Mouse (Mus musculus): Measurements from ENCODE around the gene Lpcat3.
"Not testable (repeated sequence)": the region's sequence is repeated elsewhere in the genome, so short reads cannot be mapped to it uniquely, and the experiment has no call there.

Lpcat3 gene

DNA sequence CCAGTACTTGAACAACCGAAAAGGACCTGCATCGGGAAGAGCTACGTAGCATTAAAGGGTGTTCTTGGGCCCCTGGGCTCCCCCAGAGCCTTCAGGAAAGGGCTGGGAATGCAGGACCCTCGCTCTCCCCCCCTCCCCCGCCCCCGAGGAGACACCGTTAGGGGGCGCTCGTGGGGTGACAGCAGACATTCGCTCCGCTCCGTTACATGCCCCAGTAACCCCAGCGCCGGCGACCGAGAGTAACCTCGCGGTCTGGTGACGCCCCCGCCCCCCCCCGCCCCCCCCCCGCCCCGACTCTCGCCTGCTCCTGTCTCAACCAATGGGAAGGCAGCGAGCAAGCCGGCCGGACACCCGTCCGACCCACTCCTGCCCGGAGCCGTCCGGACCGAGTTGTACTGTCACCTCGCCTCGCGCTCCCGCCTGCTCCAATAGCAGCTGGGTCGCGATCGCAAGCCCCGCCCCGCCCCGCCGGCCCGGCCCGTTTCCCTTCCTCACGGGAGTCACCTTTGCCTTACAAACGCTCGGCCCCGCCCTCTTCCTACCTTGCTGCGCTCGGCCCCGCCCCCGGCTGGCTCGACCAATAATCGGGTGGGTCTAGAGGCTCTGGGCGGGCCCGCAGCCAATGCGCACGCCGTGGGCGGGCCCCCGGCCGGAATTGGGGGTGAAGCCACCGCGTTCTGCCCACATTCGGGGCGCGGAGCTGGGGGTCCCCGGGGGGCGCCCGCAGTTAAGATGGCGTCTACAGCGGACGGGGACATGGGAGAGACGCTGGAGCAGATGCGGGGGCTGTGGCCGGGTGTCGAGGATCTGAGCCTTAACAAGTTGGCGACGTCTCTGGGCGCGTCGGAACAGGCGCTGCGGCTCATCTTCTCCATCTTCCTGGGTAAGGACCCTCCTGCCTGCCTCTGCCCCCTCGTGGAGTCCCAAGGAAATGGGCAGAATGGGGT, at the start of gene Lpcat3:
Gene Lpcat3 (plus strand): TSS at position 551 of the 947 bp plus-strand sequence.
- peak; percentile 98 for DNase-seq (ENCODE audit: low read depth, low spot score)

DNA sequence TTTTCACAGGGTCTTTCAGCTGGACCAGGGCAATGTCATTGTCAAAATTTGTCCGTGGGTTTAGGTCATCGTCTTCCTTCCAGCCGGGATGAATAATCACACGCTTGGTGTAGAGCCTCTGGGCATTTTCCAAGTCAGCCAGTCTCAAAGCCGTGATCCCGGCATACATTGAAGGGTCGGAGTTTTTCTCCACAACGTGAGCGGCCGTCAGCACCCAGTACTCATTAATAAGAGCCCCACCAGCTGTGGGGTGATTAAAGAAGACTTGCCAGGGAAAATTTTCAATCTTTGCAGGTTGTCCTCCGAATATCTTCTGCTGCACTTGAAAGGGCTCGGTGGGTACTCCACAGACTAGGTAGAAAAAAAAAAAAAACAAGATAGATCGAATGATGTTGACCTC, 37.2 kb upstream of the Lpcat3 start:
- no peak for DNase-seq (ENCODE audit: low read depth, low spot score)

GRCm38 (mm10) chr6:124626184-124626583, 36.6 kb upstream of the Lpcat3 start:
- DNase-seq (ENCODE audit: low read depth, low spot score), result not testable (repeated sequence)

DNA sequence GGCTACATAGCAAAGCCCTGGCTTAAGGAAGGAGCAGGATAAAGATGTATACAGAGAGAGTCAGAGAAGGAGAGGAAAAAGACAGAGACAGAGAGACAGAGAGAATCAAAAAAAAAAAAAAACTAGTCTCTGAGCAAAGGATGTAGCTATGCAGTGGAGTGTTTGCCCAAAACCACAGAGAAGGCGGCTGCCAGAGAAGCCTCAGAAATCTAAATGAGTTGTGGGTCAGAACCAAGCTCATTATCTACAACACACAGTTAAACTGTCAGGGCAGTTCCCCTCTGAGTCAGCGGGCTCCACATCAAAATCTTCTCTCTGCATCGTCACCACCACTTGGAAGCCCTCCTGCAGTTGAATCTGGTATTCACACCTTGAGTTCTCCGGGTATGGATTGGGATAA, 32.1 kb upstream of the Lpcat3 start:
- no peak for DNase-seq (ENCODE audit: low read depth, low spot score)

GRCm38 (mm10) chr6:124635985-124636384, 26.8 kb upstream of the Lpcat3 start, which contains the start of gene C1s2:
TSS of gene C1s2 (minus strand) at chr6:124636085.
- DNase-seq (ENCODE audit: low read depth, low spot score), result not testable (repeated sequence)

DNA sequence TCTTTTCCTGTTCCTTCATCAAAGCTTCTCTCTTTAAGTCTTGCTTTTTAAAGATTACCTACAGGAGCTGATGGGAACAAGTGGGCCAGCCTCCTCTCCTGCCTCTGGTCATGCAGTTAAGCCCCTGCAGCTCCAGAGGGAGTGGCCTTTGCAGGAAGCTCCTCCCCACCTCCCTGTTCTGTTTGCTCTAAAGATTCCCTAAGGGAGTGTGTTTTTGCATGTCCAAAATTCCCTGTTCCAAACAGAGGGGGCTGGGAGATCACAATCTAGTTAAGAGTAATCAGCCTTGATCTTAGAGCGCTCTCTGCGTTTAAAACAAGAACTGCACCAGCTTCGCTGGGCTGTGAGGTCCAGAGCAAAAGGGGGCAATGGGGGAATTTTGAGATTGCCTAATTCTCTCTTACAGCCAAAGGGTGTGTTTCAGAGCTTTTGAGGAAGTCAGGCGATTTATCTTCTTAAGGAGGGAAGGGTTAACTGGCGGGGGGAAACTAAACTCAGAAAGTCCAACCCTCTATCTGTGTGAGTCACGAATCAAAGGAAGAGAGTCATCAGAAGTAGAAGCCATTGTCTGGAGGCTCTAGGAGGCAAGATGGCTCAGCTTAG, 25.9 kb upstream of the Lpcat3 start:
- not testable (repeated sequence) for DNase-seq (ENCODE audit: low read depth, low spot score)

GRCm38 (mm10) chr6:124640041-124640440, 22.8 kb upstream of the Lpcat3 start:
- peak; percentile 4 for DNase-seq (ENCODE audit: low read depth, low spot score)

GRCm38 (mm10) chr6:124640997-124641396, 21.8 kb upstream of the Lpcat3 start:
- peak; percentile 67 for DNase-seq (ENCODE audit: low read depth, low spot score)

- DNase-seq (ENCODE audit: low read depth, low spot score), result no peak
Measured at GRCm38 (mm10) chr6:124646394-124646793, 16.4 kb upstream of the Lpcat3 start.

DNA sequence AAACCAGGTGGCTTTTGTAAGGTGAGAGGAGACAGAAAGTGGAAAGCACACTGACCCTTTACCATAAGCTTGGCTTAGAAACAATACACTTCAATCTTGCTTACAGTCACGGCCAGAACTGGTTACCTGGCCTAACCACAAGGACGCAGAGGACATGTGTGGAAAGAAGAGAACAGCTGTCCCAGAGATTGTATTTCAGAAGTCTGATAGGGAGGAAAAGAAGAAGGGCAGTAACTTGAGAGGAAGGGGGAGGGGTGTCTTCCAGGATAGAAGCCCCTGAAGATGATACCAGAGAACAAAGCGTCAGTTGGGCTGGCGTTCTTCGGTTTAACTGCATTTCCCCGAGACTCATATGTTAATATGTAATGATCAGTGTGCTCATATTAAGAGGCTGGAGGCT, 6.9 kb upstream of the Lpcat3 start:
- no peak for DNase-seq (ENCODE audit: low read depth, low spot score)

GRCm38 (mm10) chr6:124658067-124658466, 4.8 kb upstream of the Lpcat3 start:
- no peak for DNase-seq (ENCODE audit: low read depth, low spot score)

DNA sequence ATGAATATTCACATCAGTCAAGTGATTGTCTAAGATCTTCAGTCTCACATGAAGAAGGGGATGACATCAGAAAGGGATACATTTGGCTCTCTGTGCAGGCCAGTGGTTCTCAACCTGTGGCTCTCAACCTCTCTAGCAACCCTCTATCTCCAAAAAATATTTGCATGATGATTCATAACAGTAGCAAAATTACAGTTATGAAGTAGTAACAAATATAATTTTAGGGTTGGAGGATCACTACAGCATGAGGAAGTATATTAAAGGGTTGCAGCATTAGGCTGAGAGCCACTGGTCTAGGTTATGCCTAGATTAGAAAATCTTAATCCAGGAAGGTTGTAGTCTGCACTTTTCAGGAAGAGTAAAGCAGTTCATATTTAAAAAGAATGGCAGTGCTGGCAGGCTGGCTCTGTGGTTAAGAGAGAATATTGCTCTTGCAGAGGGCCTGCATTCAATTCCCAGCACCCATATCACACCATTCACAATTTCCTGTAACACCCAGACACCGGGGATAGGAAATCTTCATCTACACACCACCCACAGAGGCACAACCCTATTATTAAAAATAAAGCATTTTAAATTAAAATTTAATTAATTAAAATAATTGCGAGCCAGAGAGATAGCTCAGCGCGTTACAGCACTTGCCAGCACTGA, 1.5 kb upstream of the Lpcat3 start:
- DNase-seq (ENCODE audit: low read depth, low spot score), result no peak

GRCm38 (mm10) chr6:124661995-124662394, 832 bp upstream of the Lpcat3 start:
- no peak for DNase-seq (ENCODE audit: low read depth, low spot score)

DNA sequence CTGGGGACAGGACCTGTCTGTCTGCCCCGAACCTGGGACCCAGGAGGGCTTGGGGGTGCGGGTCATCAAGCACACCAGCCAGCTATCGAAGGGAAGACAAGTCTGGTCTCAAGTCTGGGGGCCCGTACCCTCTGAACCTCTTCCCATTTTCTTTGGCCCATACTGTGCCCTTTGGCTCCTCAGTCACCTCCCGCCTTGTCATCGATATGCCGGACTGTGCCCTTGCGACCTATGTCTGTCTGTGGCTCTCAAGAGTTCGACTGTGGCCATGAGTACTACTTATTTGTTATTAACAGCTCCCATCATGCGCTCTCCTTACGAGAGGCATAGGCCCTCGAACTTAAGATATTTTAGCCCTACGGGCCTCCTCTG, 583 bp downstream of the Lpcat3 start:
- no peak for DNase-seq (ENCODE audit: low read depth, low spot score)

DNA sequence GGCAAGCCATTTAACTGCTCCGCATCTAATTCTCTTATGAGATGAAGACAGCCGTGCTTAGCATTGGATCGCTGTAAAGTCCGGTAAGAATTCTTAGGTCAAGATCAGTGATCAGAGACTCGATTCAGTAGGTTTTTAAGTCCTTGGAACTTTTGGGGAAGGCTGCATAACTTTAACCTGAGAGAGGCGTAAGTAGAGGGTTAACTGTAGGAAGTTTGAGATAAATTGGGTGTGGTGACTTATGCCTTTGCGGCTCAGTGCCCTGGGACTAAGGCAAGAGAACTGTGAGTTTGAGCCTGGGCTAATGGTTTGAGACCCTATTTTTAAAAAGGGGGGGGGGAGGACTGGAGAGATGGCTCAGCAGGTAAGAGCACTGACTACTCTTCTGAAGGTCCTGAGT, 1.4 kb downstream of the Lpcat3 start:
- no peak for DNase-seq (ENCODE audit: low read depth, low spot score)

DNA sequence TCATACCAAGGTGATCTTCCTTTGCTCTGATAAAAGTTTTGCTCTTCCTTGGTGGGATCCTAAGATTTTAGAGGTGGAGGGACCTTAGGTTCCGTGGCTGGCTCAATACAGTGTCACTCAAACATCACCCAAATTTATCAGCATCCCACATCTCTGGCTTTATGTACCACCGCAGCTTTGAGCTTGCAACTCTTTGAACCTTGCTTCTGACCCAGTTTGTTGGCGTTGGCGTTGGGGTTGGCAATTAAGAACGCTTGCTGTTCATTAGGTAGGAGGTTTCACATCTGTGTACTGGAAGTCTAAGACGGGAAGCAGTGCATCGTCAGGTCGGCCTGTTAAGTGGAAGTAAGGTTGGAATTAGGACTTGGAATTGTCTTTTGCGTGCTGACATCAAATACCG, 2.2 kb downstream of the Lpcat3 start:
- DNase-seq (ENCODE audit: low read depth, low spot score), result no peak

GRCm38 (mm10) chr6:124669234-124669859, 6.5 kb downstream of the Lpcat3 start:
- DNase-seq (ENCODE audit: low read depth, low spot score), result peak; percentile 93

DNA sequence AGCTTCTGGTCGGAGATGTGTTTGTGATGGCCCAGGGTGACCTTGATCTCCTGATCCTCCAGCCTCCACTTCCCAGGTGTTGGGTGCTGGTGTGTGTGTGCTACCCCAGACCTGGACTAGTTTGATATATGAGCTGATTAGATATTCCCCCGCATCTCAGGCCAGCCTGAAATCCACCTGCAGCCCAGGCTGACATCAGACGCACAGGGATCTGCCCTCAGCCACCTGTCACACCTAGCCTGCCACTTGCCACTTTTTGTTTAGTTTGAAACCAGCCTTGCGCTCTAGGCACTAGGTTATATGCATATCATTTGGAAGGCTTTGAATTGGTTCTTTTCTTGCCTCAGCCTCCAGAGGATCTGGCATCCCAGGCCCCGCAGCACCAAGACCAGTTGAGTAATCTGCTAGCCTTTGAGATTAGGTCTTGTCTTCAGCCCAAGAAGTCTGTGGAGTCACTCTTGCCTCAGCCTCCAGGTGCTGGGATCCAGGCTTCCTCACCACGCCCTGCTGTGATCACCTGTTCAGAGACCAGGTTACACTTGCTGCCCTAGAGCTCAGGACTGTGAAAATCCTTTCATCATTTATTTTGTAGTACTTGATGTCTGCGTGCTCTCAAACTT, 7.6 kb downstream of the Lpcat3 start:
- peak; percentile 41 for DNase-seq (ENCODE audit: low read depth, low spot score)

DNA sequence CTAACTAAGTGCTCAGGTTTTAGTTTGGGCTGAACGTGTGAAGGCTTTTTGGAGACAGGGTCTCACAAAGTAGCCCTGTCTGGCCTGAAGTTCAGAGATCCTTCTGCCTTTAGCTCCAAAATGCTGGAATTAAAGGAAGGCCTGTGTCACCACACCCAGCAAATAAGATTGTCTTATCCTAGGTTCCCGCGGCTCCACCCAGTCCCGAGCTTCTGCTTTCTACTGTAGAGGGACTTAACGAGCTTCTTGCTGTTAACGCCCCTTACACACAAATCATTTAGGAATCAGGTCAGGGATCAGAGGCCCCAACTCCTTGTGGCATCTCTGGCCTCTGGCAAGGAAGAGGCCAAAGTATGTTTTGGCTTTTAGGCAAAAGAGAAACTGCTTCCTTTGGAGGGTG, 9.3 kb downstream of the Lpcat3 start:
- no peak for DNase-seq (ENCODE audit: low read depth, low spot score)

GRCm38 (mm10) chr6:124673619-124674018, 10.8 kb downstream of the Lpcat3 start:
- peak; percentile 87 for DNase-seq (ENCODE audit: low read depth, low spot score)

GRCm38 (mm10) chr6:124674591-124674990, 11.8 kb downstream of the Lpcat3 start:
- DNase-seq (ENCODE audit: low read depth, low spot score), result no peak
